Mouse (Mus musculus): ENCODE results near the gene Zfp551. TPM values are rescaled to one million over a fixed set of nuclear protein-coding genes. Genes with fewer than 3 reads are reported as not detected.

Gene Zfp551
- polyA plus RNA-seq (2015; fragmentation: Nextera tagmentation; extraction: Ambion mirVana) = 2.5 and 3.3 TPM in 2 replicates

GRCm38 (mm10) chr7:12422245-12422849 lies at the start of gene Zfp551:
Zfp551 (minus strand) TSS chr7:12422751.
- H3K4me1 ChIP-seq (ENCODE audit: control insufficient read depth, insufficient read depth, low read length) = no peaks in the 10 kb centered on the region
- H3K9me3 ChIP-seq (ENCODE audit: control insufficient read depth, low read length) = no peaks in the 10 kb centered on the region
- ATAC-seq = peak; percentile 99
- H3K27ac ChIP-seq (ENCODE audit: low read length) = peak within 1 kb of the TSS; percentile 61
- no peaks in the 10 kb centered on the region; the same call in none of the 2 replicates for H3K36me3 ChIP-seq (ENCODE audit: control insufficient read depth, insufficient read depth, low read length)
- H3K4me2 ChIP-seq (ENCODE audit: low read depth, low read length) = peak within 1 kb of the TSS; percentile 80
- WGBS = under 1% methylated on average over 27 of the region's 27 CpGs
- no peaks in the 10 kb centered on the region for H3K27me3 ChIP-seq (replicated peaks; ENCODE audit: control insufficient read depth, insufficient read depth, low read length)
- H3K9ac ChIP-seq (ENCODE audit: low read depth, low read length) = peak within 1 kb of the TSS; percentile 85
- peak within 1 kb of the TSS; percentile 70 for H3K4me3 ChIP-seq (ENCODE audit: low read length)

GRCm38 (mm10) chr7:12422855-12423254 lies 304 bp upstream of the Zfp551 start:
- no peak overlapping the region for H3K9ac ChIP-seq (ENCODE audit: low read depth, low read length)
- 57% methylated on average over 3 of the region's 3 CpGs for WGBS
- no peak overlapping the region for H3K27ac ChIP-seq (ENCODE audit: low read length)
- peak overlapping the region; percentile 70 for H3K4me3 ChIP-seq (ENCODE audit: low read length)
- no peaks in the 10 kb centered on the region for H3K27me3 ChIP-seq (replicated peaks; ENCODE audit: control insufficient read depth, insufficient read depth, low read length)
- peak overlapping the region; percentile 80 for H3K4me2 ChIP-seq (ENCODE audit: low read depth, low read length)
- no peaks in the 10 kb centered on the region for H3K9me3 ChIP-seq (ENCODE audit: control insufficient read depth, low read length)
- no peaks in the 10 kb centered on the region for H3K4me1 ChIP-seq (ENCODE audit: control insufficient read depth, insufficient read depth, low read length)
- no peaks in the 10 kb centered on the region; the same call in none of the 2 replicates for H3K36me3 ChIP-seq (ENCODE audit: control insufficient read depth, insufficient read depth, low read length)
- ATAC-seq = no peak; the same call in 1 of the 2 replicates

GRCm38 (mm10) chr7:12421741-12422140 lies 810 bp downstream of the Zfp551 start:
- H3K4me2 ChIP-seq (ENCODE audit: low read depth, low read length) = peak overlapping the region; percentile 80
- H3K4me1 ChIP-seq (ENCODE audit: control insufficient read depth, insufficient read depth, low read length) = no peaks in the 10 kb centered on the region
- H3K27ac ChIP-seq (ENCODE audit: low read length) = no peak overlapping the region
- H3K4me3 ChIP-seq (ENCODE audit: low read length) = peak overlapping the region; percentile 70
- ATAC-seq = no peak; the same call in 1 of the 2 replicates
- H3K9ac ChIP-seq (ENCODE audit: low read depth, low read length) = peak overlapping the region; percentile 85
- no peaks in the 10 kb centered on the region for H3K9me3 ChIP-seq (ENCODE audit: control insufficient read depth, low read length)
- H3K36me3 ChIP-seq (ENCODE audit: control insufficient read depth, insufficient read depth, low read length) = peaks cover 1% of the 10 kb centered on the region
- WGBS = 41% methylated on average over 5 of the region's 5 CpGs
- no peaks in the 10 kb centered on the region for H3K27me3 ChIP-seq (replicated peaks; ENCODE audit: control insufficient read depth, insufficient read depth, low read length)

GRCm38 (mm10) chr7:12369173-12369572 lies 53.4 kb downstream of the Zfp551 start, which contains the start of gene Vmn1r84:
Vmn1r84 (minus strand) TSS chr7:12369273.
- WGBS = 59% methylated on average over 1 of the region's 1 CpGs
- Histone ChIP-seq H3K9ac (ENCODE audit: low read depth, low read length) (no peak within 1 kb of the TSS), H3K36me3 (ENCODE audit: control insufficient read depth, insufficient read depth, low read length) (no peaks in the 10 kb centered on the region), H3K9me3 (ENCODE audit: control insufficient read depth, low read length) (no peaks in the 10 kb centered on the region), H3K4me2 (ENCODE audit: low read depth, low read length) (no peak within 1 kb of the TSS), H3K4me1 (ENCODE audit: control insufficient read depth, insufficient read depth, low read length) (no peaks in the 10 kb centered on the region), H3K4me3 (ENCODE audit: low read length) (no peak within 1 kb of the TSS), H3K27ac (ENCODE audit: low read length) (no peak within 1 kb of the TSS), H3K27me3 (replicated peaks; ENCODE audit: control insufficient read depth, insufficient read depth, low read length) (no peaks in the 10 kb centered on the region)
- no peak for ATAC-seq

Other genes with a start within 250 kb of the Zfp551 start
- gene Vmn1r80, start 233.5 kb downstream of the Zfp551 start, polyA plus RNA-seq (2015; fragmentation: Nextera tagmentation; extraction: Ambion mirVana) = not detected in 2 replicates
- not detected in 2 replicates for gene Vmn1r81, start 154.5 kb downstream of the Zfp551 start, polyA plus RNA-seq (2015; fragmentation: Nextera tagmentation; extraction: Ambion mirVana)
- gene Vmn1r82, start 122.3 kb downstream of the Zfp551 start, polyA plus RNA-seq (2015; fragmentation: Nextera tagmentation; extraction: Ambion mirVana) = not detected in 2 replicates
- gene Vmn1r83, start 93.3 kb downstream of the Zfp551 start, polyA plus RNA-seq (2015; fragmentation: Nextera tagmentation; extraction: Ambion mirVana) = not detected in 2 replicates
- not detected in 2 replicates for gene Vmn1r84, start 53.5 kb downstream of the Zfp551 start, polyA plus RNA-seq (2015; fragmentation: Nextera tagmentation; extraction: Ambion mirVana)
- 11.4 and 11.5 TPM in 2 replicates for gene Zfp606, start 55.5 kb upstream of the Zfp551 start, polyA plus RNA-seq (2015; fragmentation: Nextera tagmentation; extraction: Ambion mirVana)
- gene 2900092C05Rik, start 89.8 kb upstream of the Zfp551 start, polyA plus RNA-seq (2015; fragmentation: Nextera tagmentation; extraction: Ambion mirVana) = not detected in 2 replicates
- gene Vmn2r53, start 186.0 kb upstream of the Zfp551 start, polyA plus RNA-seq (2015; fragmentation: Nextera tagmentation; extraction: Ambion mirVana) = not detected in 2 replicates
- gene Vmn2r54, start 217.6 kb upstream of the Zfp551 start, polyA plus RNA-seq (2015; fragmentation: Nextera tagmentation; extraction: Ambion mirVana) = not detected in 2 replicates